8 mouse cellular contexts compared by ENCODE assay signal in genomic region chr16:58670643-58671042, GRCm38 (mm10). TPM values are rescaled to one million over a fixed set of nuclear protein-coding genes. Genes with fewer than 3 reads are reported as not detected.
A peak's percentile ranks its signal among the peaks of the same experiment; 100 is the strongest.
DNase-seq lines count a peak whose midpoint lies in the region; ATAC-seq lines count a peak whose summit lies in the region.

No protein-coding gene starts in this region.

- peak overlapping the region; percentile 87 for H3K4me3 ChIP-seq in forebrain, embryonic 13.5 days
- peak overlapping the region; percentile 76 for H3K4me3 ChIP-seq in limb, embryonic 15.5 days

- H3K9me3 ChIP-seq in forebrain, embryonic 13.5 days (replicated peaks) = no peaks in the 10 kb centered on the region
- H3K9me3 ChIP-seq in limb, embryonic 15.5 days = no peaks in the 10 kb centered on the region

- peak overlapping the region; percentile 85 for H3K4me2 ChIP-seq in forebrain, embryonic 13.5 days
- H3K4me2 ChIP-seq in limb, embryonic 15.5 days = peak overlapping the region; percentile 75

- peak; percentile 19 for DNase-seq in embryo, embryonic 10.5 days (ENCODE audit: low spot score)
- DNase-seq in embryo, embryonic 9.5 days (ENCODE audit: extremely low spot score) = no peak
- DNase-seq in CD4-positive helper T cell, adult 2 months (ENCODE audit: low read depth, low spot score) = peak; percentile 34
- DNase-seq in splenic B cell, adult 2 months (ENCODE audit: low read depth, low spot score) = peak; percentile 27
- DNase-seq in spleen, postnatal 10 days (ENCODE audit: low spot score in 2 of 2) = no peak
- no peak for DNase-seq in ovary, postnatal 10 days (ENCODE audit: low spot score)

- peak overlapping the region; percentile 84 for H3K9ac ChIP-seq in forebrain, embryonic 13.5 days
- peak overlapping the region; percentile 80 for H3K9ac ChIP-seq in limb, embryonic 15.5 days

- peaks cover 4% of the 10 kb centered on the region for H3K4me1 ChIP-seq in forebrain, embryonic 13.5 days
- 0 out of 2 replicates have a peak, but pooled peaks cover 8% of the 10 kb centered on the region for H3K4me1 ChIP-seq in limb, embryonic 15.5 days

- H3K27ac ChIP-seq in forebrain, embryonic 13.5 days = peak overlapping the region; percentile 85
- H3K27ac ChIP-seq in limb, embryonic 15.5 days = peak overlapping the region; percentile 85

- ATAC-seq in forebrain, embryonic 13.5 days = no peak
- ATAC-seq in limb, embryonic 15.5 days (ENCODE audit: insufficient number of reproducible peaks, low FRiP score, low TSS enrichment, low read depth) = no peak

- H3K27me3 ChIP-seq in forebrain, embryonic 13.5 days = no peaks in the 10 kb centered on the region
- H3K27me3 ChIP-seq in limb, embryonic 15.5 days = no peaks in the 10 kb centered on the region
- H3K27me3 ChIP-seq in splenic B cell, adult 2 months (ENCODE audit: control insufficient read depth, insufficient read depth, low read length, poor library complexity, severe bottlenecking) = no peaks in the 10 kb centered on the region

- under 1% methylated on average over 25 of the region's 25 CpGs for WGBS in forebrain, embryonic 13.5 days
- under 1% methylated on average over 25 of the region's 25 CpGs for WGBS in limb, embryonic 15.5 days

- H3K36me3 ChIP-seq in forebrain, embryonic 13.5 days (ENCODE audit: poor library complexity, severe bottlenecking) = peaks cover 24% of the 10 kb centered on the region
- H3K36me3 ChIP-seq in limb, embryonic 15.5 days = peaks cover 24% of the 10 kb centered on the region
- H3K36me3 ChIP-seq in splenic B cell, adult 2 months (ENCODE audit: control insufficient read depth, insufficient read depth, low read length, poor library complexity, severe bottlenecking) = no peaks in the 10 kb centered on the region

RNA-seq across cellular contexts. Expression of gene Cpox, which starts 0.6 kb away (rescaled TPM):
- 8.4 and 10.3 TPM in 2 replicates for polyA plus RNA-seq in forebrain, embryonic 13.5 days (2015; fragmentation: Nextera tagmentation; extraction: Ambion mirVana)
- polyA plus RNA-seq in limb, embryonic 15.5 days (2015; fragmentation: Nextera tagmentation; extraction: Ambion mirVana) = 25.3 and 30.0 TPM in 2 replicates

RNA-seq across cellular contexts. Expression of gene E330017A01Rik, which starts 32.1 kb away (rescaled TPM):
- not detected in 2 replicates for polyA plus RNA-seq in forebrain, embryonic 13.5 days (2015; fragmentation: Nextera tagmentation; extraction: Ambion mirVana)
- polyA plus RNA-seq in limb, embryonic 15.5 days (2015; fragmentation: Nextera tagmentation; extraction: Ambion mirVana) = not detected in 2 replicates

RNA-seq across cellular contexts. Expression of gene Gpr15, which starts 48.2 kb away (rescaled TPM):
- polyA plus RNA-seq in forebrain, embryonic 13.5 days (2015; fragmentation: Nextera tagmentation; extraction: Ambion mirVana) = not detected in 2 replicates
- polyA plus RNA-seq in limb, embryonic 15.5 days (2015; fragmentation: Nextera tagmentation; extraction: Ambion mirVana) = not detected in 2 replicates

RNA-seq across cellular contexts. Expression of gene Gm813, which starts 53.9 kb away (rescaled TPM):
- polyA plus RNA-seq in forebrain, embryonic 13.5 days (2015; fragmentation: Nextera tagmentation; extraction: Ambion mirVana) = not detected in 2 replicates
- polyA plus RNA-seq in limb, embryonic 15.5 days (2015; fragmentation: Nextera tagmentation; extraction: Ambion mirVana) = not detected in 2 replicates

RNA-seq across cellular contexts. Expression of gene Cldnd1, which starts 57.1 kb away (rescaled TPM):
- 108 and 110 TPM in 2 replicates for polyA plus RNA-seq in forebrain, embryonic 13.5 days (2015; fragmentation: Nextera tagmentation; extraction: Ambion mirVana)
- 138 and 147 TPM in 2 replicates for polyA plus RNA-seq in limb, embryonic 15.5 days (2015; fragmentation: Nextera tagmentation; extraction: Ambion mirVana)

Comparison
In these comparisons a context has a peak if more than half of its experiments do, and no peak if none do; other contexts are left out.
1. DNase-seq: peak in embryo, embryonic 10.5 days (single experiment), CD4-positive helper T cell, adult 2 months (single experiment) and splenic B cell, adult 2 months (single experiment); none in embryo, embryonic 9.5 days (single experiment), spleen, postnatal 10 days (0 of 2) and ovary, postnatal 10 days (single experiment).